Mouse (Mus musculus) cerebral cortex, adult 2 months (tissue): Measurements from ENCODE around the gene Dhx34.

Source experiments
- WGBS: fragments of 180-500 bp; shearing (Covaris S2); methylation state at CpG from one replicate; pipeline ENCODE4 v1.1.7; 2018; 5-methylcytosine and 5-hydroxymethylcytosine counted together

Dhx34 gene

DNA sequence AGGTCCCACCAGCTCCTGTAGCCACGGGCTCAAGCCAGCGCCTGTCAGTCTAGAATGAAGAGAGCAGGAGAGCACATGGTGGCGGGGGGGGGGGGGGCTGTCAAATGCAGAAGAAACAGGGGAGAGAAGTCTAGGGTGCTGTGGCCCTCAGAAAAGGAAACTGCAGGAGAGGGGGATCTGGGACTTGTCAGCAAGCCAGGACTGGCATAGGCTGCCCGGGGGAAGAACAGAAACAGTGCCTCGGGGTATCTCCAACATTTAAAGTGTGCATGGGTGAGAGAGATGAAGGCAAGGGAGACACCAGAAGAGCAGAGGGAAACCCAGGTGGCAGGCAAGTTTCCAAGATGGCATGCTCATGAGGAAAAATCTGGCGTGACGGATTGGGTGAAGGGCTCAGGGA is 59.8 kb downstream of the Dhx34 start:
- WGBS: 38% methylated on average over 7 of the region's 7 CpGs

DNA sequence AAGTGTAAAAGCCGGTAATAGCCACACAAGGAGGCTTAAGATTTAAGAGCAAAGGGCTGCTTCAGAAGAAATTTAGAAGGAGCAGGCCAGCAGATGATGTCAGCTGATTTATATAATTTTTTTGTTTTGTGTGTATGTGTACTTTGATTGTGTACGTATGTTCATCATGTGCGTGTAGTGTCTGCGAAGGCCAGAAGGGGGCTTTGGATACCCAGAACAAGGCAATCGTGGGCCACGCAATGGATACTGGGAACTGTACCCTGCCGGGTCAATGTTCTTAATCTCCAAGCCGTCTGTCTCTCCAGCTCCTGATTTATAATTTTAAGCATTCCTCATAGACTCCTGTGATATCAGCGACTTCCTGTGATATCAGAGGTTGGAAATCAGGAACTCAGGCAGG is 60.5 kb downstream of the Dhx34 start:
- WGBS: 79% methylated on average over 9 of the region's 9 CpGs

DNA sequence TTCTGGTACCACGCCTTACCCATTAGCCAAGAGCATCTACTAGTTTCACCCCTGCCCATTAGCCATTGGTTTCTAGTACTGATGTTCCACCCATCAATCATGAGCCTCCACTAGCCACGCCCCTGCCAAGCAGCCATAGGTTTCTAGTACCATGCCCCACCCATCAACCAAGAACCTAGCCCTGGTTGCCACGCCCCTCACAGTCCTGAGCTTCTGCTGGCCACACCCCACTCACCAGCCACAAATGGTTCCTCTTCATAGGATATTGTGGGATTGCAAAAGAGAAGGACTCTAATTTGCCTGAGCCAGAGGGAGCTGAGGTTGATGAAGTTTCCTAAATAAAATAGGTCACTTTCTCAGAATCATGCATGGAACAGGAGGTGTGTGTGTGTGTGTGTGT is 61.1 kb downstream of the Dhx34 start:
- 74% methylated on average over 3 of the region's 3 CpGs for WGBS

DNA sequence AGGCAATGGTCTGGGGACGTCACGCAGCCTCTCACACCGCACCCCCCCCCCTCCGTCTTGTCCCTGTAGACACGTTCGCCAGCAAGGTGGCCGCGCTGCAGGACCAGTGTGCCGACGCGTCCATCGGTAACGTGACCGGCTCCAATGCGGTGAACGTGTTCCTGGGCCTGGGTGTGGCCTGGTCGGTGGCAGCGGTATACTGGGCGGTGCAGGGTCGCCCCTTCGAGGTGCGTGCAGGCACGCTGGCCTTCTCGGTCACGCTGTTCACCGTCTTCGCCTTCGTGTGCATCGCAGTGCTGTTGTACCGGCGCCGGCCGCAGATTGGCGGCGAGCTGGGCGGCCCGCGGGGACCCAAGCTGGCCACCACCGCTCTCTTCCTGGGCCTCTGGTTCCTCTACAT is 63.1 kb downstream of the Dhx34 start:
- WGBS: 31% methylated on average over 39 of the region's 39 CpGs

DNA sequence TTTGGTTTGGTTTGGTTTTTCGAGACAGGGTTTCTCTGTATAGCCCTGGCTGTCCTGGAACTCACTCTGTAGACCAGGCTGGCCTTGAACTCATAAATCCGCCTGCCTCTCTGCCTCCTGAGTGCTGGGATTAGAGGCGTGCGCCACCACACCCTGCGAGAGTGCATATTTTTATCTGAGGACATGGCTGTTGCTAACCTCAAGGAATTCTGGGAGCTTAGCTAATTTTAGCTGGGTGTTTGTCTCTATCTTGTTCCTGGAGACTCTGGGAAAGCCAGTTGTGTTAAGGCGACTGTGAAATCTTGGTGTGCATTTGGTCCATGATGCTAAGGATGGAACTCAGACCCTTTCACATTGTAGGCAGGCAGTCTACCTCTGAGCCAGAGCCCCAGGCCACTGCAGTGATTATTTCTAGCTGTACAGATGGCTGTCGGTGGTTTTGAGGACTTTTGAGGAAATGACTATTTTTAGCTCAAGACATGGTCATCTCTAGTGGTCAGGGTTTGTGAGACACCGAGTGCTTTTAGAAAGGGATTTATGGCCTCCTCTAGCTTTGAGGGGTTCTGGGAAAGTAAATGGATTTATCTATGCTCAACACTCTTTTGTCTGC is 65.6 kb downstream of the Dhx34 start:
- 28% methylated on average over 8 of the region's 8 CpGs for WGBS

GRCm38 (mm10) chr7:16155132-16155872 is 66.5 kb downstream of the Dhx34 start:
- WGBS: 28% methylated on average over 9 of the region's 9 CpGs

- 11% methylated on average over 10 of the region's 10 CpGs for WGBS
Measured at GRCm38 (mm10) chr7:16153522-16153921, 68.3 kb downstream of the Dhx34 start.

- 59% methylated on average over 9 of the region's 9 CpGs for WGBS
Measured at GRCm38 (mm10) chr7:16150191-16151145, 71.4 kb downstream of the Dhx34 start.

DNA sequence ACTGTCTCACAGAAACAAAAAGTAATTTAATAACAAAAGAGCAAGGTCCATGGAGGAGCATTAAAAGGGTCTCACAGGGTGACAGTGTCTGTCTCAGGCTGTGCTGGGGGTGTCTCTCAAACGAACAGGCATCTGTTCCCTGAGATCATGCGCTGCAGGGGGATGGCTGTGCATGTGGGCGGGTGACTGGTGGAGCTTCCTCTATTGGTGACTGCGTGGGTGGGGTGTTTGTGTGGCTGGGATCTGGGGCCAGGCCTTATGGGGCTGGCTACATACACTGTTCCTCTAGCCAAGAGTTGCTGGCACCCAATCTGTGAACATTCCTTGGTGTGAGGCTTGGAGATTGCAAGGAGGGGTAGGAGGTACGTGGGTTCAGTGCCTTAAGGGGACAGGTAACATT is 72.6 kb downstream of the Dhx34 start:
- WGBS: 28% methylated on average over 5 of the region's 5 CpGs

DNA sequence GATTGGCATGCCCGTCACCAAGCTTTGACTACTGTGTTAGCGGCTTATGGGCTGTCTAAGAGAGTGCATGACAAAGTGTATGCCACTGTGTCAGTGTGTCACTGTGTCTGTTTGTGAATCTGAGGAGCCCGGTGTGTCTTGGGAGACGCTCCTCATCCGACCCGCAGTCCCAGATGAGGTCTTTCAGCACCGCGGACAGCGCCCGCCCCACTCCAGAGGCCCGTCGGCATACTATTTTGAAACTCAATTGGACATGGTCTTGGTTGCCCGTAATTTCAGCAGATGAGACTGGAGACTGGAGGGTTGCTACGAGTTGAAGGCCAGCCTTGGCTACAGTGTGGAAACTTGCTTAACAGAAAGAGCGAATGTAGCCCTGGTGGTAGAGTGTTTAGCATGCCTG is 74.2 kb downstream of the Dhx34 start:
- WGBS: 25% methylated on average over 15 of the region's 15 CpGs
